Mouse (Mus musculus) large intestine, adult 2 months (tissue): Measurements from ENCODE around the gene Lancl3. TPM values are rescaled to one million over a fixed set of nuclear protein-coding genes. Genes with fewer than 3 reads are reported as not detected.

ENCODE experiments used
- DNase-seq: peaks from one replicate; pipeline ENCODE4 v3.0.0-alpha.2; 2012; ENCODE audit warnings: low read depth, low spot score
- WGBS: fragments of 180-500 bp; shearing (Covaris S2); methylation state at CpG from one replicate; pipeline ENCODE4 v1.1.7; 2018; 5-methylcytosine and 5-hydroxymethylcytosine counted together
- polyA plus RNA-seq: library from polyadenylated mRNA; depleted of rRNA; stranded (reverse); fragments of >200 nt; gene quantifications from 2 replicates; pipeline ENCODE4 v1.2.3, GENCODE M21; 2012; rRNA removed

Gene Lancl3
- 0.10 and 0.15 TPM in 2 replicates for polyA plus RNA-seq

DNA sequence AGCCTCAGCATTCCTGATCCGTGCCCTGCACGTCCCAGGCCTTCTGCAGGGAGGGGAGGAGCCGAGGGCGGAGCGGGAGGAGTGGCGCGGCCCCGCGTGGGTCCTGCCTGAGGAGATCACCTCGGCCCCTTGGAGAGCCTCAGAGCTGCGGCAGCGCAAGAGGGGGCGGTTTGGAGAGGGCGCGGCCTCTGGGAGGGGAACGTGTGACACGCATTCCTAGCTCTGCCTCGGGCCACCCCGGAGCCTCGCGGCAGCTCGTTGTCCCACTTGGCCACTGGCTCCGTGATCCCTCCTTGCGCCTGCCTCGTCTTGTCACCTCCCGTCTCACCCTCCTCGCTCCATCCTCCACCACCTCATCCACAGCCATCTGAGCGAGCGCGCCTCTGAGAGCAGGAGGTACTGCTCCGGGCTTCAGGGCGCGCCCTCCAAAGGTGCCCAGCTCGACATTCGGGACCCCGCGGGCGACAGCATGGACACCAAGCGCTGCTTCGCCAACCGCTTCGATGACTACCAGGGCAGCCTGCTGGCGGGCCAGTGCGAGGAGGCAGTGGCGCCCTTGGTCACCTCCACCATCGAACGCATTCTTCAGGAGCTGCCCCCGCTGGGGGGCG lies at the start of gene Lancl3:
Gene Lancl3 (plus strand): TSS at position 142 of the 611 bp plus-strand sequence.
- 9% methylated on average over 47 of the region's 49 CpGs for WGBS
- DNase-seq: no peak

DNA sequence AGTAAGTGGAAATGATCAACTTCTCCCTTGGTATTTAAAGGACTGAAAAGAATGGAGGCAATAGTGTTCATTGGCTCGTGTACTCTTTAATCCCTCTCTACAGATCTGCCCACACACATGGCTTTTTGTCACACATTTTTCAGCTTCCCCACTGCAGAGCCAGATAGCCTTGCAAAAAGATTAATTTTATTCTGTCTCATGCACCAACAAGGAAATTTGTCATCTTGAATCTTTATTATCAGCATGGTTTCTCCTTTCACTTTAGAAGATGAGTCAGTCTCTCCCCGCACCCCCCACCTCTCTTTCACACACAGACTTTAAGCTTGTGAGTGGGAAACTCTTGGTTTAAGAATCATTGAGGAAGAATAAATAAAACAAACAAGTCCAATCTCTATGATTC lies 20.7 kb upstream of the Lancl3 start:
- DNase-seq: no peak
- WGBS: 65% methylated on average over 2 of the region's 2 CpGs

DNA sequence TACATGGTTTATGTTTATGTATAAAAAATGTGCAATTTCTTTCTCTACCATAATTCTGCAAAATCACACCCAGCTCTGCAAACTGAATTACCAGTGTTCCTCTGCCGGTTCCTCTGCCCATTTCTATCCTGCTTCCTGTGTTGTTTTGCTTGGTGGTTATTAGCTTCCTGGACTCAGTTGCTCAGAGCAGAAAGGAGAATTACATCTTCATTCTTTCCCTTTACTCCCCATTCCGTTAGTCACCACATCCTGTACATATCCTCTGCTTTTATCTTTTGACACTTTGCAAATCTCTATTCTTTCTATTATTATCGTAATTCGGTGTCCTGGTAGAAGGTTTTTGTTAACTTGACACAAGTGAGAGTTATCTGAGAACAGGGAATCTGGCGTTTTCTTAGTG lies 18.1 kb upstream of the Lancl3 start:
- no peak for DNase-seq
- WGBS: 80% methylated on average over 5 of the region's 5 CpGs

DNA sequence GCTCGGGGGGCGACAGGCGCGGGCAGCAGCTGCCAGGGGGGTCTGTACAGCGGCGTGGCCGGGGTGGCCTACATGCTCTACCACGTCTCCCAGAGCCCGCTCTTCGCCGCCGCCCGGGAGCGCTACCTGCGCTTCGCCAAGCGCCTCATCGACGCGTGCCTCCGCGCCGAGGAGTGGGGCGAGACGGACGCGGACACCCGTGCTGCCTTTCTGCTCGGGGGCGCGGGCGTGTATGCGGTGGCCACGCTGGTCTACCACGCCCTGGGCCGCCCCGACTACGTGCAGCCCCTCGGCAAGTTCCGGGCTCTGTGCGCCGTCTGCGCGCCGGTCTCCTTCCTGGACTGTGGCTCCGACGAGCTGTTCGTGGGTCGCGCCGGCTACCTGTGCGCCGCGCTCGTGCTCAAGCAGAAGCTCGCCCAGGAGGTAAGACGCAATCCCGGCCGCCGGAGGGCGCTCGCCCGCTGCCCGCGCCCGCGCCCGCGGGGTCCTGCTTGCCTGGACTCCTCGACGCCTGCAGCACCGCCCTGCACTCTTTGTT lies 747 bp downstream of the Lancl3 start:
- 18% methylated on average over 72 of the region's 72 CpGs for WGBS
- no peak for DNase-seq

DNA sequence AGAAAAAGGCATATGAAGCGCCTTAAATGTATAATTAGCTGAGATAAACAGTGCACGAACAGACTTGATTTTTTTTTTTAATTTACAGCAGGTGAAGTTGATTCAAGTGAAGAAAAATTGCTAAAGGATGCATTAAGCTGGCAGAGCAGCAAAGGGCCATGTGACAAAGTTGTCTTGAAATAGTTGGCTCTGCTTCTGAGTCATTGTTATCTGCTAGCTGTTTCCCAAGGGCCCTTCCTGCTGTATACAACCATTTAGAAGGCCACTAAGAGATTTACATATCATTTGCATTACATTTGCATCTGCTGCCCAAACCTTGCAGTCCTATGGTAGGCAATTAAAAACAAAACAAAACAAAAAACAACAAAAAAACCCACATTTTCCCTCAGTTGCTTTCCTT lies 2.3 kb downstream of the Lancl3 start:
- no peak for DNase-seq
- 67% methylated on average over 2 of the region's 2 CpGs for WGBS

DNA sequence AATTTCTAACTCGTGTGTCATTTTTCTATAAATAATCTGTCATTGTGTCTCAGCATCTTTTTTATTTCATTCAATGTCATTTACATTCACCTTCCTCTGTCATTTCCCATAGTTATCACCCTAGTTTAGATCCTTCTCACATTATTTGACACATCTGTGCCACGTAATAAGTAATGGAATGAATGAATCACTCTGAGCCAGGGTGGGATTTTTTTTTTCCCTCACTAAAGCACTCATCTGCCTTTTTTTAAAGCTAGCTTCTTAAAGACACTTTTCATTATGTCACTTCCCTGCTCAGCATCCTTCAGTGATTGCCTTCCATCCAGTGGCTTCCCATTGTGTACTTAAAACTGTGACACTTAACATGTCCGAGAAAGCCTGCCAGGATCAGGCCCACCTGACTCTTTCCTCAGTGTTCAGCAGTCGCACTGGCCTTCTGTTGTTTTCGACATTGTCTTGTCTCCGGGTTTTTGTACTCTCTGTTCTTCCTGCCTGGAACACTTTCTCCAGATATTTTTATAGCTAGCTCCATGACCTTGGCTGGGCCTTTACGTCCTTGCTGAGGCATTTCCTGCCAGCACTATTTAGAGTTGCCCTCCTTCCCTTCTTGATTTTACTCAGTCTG lies 3.2 kb downstream of the Lancl3 start:
- 43% methylated on average over 7 of the region's 7 CpGs for WGBS
- no peak for DNase-seq

DNA sequence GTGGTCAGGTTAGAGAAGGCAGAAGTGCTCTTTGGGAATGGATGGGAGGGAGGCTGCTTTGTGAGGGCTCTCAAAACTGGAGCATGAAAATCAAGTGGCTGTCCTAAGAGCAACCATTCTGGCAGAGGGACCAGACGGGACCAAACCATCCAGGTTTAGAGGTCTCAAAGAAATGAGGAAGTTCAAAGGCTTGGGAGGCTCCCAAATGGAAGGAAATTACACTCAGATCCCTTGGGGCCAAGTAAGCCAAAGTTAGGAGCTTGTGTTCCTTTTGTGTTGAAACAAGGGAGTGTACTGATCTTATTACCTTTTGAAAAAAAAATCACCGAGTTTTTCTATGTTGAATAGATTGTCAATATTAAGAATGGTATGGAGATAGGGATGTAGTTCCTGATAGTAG lies 5.4 kb downstream of the Lancl3 start:
- 33% methylated on average over 2 of the region's 2 CpGs for WGBS
- no peak for DNase-seq

DNA sequence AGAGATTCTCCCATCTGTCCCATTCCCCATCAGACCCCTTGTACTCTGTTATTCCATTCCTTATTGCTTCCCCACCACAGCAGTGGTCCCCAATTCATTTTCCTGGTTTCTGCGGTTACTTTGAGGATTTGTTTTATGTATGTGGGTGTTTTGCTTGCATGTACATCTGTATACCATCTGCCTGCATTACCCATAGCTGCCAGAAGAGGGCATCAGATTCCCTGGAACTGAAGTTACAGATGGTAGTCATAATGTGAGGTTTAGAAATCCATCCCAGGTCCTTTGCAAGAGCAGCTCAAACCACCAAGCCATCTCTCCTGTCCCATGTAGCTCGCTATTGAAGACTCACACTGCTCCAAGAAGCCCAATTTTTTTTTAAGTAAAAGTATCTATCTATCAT lies 16.5 kb downstream of the Lancl3 start:
- 95% methylated on average over 2 of the region's 2 CpGs for WGBS
- no peak for DNase-seq

DNA sequence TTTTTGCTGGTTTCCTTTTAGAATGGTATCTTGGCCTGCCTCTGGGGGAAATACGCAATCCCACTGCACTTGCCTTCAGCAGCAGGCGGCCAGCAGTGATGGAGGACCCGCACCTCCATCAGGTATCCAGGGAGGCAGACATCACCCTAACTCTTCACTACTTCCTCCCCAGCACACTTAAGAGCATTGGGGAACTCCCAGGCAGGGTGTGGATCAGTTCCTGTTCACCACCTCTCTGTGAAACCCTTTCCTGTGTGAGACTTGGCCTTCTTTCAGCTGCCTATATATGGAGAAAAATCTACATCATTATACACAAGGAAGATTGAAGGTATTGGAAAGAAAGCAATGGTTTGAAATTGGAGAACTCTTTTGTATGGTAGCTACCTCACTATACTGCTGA lies 19.9 kb downstream of the Lancl3 start:
- DNase-seq: no peak
- 79% methylated on average over 3 of the region's 3 CpGs for WGBS

DNA sequence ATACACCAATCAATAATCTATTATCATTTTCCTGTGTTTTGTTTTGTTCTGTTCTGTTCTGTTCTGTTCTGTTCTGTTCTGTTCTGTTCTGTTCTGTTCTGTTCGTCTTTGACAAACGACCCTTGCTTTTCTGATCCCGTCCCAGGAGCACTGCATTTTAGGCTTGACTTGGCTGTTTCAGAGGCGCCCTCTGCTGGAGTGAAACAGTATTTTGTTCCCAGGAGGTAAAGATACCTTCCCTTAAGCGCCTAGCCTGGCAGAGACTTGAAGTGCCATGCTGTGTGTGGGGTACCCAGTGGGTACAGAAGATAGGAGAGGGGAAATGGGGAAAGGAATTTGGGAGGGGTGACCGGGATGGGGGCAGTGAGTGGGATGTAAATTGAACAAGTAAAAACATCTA lies 21.5 kb downstream of the Lancl3 start:
- WGBS: 32% methylated on average over 6 of the region's 6 CpGs
- DNase-seq: no peak

DNA sequence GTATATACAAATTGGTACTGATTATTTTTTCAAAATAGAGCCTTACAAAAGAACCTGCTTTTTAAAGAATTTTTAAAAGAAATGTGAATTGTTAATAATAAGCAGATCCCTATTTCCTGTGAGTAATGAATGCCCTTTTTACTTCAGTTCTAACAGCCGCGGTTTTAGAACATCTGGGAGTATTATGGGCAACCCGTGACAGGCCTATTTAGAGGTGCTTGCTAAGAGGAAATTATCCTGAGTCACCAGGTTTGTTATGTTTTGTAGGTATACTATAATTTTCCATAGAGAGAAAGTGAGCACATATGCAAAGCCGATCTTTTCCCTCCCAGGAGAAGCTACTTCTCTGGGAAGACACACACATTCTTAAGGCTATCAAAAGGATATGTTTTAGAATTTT lies 22.0 kb downstream of the Lancl3 start:
- WGBS: 46% methylated on average over 4 of the region's 4 CpGs
- no peak for DNase-seq

DNA sequence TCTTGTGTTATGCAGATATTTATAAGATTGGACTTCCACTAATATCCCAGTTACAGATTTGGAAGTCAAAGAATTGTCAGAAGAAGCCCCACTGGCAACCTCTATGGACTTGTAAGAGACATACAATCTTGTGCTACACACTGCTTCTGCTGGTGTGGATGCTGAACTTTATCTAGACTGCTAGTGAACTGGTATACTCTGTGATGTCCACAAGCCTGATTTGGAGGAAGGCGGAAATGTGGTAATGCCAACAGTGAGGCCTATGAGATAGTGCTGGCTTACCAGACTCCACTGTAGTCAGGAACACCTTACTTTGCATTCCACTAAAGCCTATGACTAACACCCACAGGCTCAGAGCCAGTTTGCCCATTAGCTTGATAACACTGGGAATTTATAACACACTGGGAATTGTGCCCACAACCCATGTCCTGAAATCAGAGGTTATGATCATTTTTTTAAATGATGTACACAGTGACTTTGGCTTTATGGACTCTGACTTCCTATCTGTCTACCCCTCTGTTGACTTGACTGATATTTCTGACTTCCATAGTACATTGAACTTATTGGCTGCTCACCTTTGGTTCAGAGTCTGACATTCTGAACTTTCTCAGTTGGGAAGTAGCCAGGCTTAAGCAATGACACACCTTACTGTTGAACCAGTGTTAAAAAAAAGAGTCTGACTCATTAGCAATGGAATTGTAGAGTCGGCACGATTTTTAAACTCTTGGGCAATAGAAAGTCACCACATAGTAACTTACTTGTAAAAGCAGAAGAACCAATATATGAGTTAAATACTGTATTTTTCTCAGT lies 22.9 kb downstream of the Lancl3 start:
- WGBS: 39% methylated on average over 3 of the region's 3 CpGs
- peak; percentile 47 for DNase-seq

DNA sequence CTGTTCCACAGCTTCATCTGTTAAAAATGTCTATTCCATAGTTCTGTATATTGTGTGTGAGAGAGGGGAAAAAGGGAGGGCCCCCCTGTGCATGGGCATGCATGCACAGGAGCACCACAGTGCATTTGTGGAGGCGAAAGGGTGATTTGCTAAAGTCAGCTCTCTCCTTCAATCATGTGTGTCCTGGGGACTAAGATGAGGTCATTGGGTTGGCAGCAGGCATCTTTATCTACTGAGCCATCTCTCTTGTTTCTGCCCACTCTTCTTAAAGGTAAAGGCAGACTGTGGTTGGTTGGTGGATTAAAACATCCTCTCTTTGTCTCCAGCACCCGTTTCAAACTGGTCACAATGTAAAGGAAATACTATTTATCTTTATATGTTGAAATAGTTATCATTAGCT lies 27.4 kb downstream of the Lancl3 start:
- 72% methylated on average over 2 of the region's 2 CpGs for WGBS
- no peak for DNase-seq

DNA sequence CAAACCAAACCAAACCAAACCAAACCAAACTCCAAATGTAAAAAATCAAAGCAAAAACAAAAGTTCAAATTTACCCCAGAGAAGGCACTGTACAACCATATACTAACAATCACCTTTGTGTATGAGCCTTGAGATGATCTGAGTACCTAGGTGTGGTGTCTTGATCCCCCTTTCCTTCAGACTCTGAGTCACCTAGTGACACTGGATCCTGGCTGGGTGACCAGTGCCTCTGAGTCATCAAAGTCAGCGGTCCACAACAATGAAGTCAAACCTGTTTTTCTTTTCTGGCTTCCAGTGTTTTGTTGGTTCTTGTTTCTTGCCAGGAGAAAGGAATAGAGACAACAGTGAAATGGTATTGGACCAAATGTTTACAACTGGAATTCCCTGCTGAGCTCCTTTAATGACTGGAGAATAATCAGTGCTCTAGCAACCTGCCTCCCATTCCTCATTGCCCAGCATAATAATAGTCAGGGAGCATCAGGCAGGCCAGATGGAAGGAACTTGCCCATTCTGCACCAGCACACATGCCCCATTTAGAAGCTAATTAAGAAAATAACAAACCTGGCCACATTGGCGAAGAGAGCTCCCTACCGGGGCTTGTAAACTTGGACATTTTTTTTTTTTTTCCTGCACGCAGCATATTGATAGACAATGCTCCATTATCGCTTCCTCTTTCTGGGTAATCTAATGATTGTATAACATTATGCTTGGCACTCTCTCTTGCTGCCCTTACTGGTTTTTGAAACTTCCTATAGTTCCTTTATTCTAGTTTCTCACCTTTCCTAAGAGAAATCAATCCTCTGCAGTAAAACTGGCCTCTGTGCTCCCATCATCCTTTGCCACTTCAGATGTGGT lies 41.3 kb downstream of the Lancl3 start:
- no peak for DNase-seq
- 38% methylated on average over 5 of the region's 5 CpGs for whole genome bisulfite sequencing

DNA sequence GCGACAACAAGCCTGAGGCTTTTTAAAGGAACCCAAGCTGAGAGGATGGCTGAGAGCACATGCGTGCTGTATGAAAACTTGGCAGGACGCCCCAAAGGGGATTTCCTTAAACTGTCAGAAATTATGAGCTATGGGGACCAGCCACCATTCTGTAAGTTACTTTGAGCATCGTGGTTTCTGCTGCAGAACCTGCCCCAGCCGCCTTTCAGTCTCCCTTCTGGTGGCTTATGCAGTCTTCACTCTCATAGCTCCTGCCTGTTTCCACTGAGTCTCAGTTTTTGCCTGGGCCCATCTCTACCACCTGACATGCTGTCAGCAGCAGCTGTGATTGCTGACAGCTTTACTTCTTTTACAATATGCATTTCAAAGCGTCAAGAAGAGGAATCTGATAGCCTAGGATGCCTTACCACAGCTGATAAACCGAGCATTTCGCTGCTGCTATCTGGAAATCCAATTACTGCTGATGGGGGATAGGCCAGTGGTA lies 43.7 kb downstream of the Lancl3 start:
- DNase-seq: no peak
- WGBS: 55% methylated on average over 8 of the region's 8 CpGs

DNA sequence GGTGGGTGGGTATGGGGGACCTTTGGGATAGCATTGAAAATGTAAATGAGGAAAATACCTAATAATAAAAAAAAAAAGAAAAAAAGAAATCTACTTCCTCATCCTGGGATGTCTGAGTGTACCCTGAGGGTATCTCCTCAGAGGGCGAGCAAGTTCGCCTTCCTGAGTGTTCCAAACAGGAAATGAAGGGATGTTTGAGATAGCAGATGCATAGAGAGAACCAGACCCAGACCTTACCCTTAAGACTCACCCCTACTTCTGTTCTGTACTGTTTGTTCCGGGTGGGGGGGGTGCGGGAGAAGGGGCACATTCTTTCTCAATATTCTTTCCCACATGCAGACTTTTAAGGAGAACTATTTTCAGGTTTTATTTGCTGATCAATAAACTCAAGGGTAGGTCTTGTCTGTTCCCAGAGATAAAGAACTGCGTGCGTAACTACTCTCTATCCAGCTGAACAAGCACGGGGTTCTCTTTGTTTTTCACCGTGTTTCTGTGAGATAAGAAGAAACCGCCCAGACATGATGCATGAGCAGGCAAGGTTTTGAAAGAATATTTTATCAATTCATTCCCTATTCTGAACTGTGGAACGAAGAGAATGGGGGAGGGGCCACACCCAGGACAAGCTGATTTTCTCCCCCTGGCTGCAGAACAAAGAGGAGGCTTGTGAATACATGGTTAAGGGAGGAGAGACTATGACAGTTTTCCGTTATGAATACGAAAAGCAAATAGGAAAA lies 45.1 kb downstream of the Lancl3 start:
- WGBS: 52% methylated on average over 12 of the region's 12 CpGs
- DNase-seq: no peak

DNA sequence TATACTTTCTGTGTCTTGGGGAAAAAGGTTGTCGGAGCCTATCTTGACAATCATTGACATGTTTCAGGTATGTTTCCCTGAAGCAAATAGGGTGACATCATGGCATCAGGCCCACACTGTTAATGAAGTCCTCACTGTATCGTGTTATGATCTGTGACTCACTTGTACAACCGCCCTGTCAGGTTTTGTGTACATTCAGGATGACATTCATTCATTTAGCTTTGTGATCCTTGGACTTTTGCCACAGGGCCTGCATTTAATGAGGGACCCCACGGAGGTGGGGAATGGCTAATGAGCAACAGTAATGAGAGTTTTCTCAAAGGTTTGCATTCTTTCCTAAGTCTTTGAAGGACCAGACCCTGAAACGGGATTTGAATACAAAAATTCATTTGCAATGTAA lies 49.2 kb downstream of the Lancl3 start:
- DNase-seq: no peak
- WGBS: 36% methylated on average over 5 of the region's 5 CpGs

DNA sequence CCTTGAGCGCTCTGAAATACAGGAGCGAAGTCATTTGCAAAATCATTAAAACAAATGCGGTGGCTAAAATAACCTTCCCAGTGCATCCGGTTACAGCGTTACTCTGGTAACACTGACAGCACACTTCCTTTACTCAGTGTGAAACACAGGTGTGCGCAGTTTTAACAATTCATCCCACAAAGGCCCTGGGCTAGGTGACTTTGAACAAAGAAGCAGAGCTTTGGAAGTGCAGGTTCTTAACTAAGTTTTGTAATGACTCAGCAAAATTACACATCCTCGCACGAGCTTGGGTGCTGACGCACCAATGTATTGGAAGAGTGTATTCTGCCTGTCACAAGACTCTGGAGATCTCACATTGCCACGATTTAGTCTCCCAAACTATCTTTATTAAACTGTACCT lies 54.3 kb downstream of the Lancl3 start:
- DNase-seq: no peak
- WGBS: 79% methylated on average over 10 of the region's 10 CpGs

DNA sequence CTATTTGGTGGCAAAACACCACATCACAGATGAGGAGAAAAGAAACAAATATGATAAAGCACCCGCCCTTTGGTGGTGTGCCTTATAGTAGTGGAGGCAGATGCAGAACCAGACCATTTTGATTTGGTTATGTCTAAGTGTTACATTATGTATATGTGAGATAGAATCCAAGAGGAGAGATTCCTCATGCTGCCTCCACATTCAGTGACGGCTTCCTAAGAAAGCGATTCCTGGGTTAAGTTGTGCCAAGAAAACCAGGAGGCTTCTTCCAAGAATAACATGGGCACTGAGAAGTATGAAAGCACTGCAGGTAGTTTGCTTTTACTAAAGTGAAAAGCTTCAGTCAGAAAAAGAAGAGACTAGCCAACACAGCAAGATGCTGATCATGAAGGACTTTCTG lies 55.2 kb downstream of the Lancl3 start:
- no peak for DNase-seq
- WGBS: 92% methylated on average over 3 of the region's 3 CpGs
